Mouse (Mus musculus): ENCODE data around the gene Pip5k1c.

The Pip5k1c gene

GRCm38 (mm10) chr10:81302781-81303218, 10.0 kb downstream of the Pip5k1c start:
- no peak for DNase-seq (ENCODE audit: low spot score)

DNA sequence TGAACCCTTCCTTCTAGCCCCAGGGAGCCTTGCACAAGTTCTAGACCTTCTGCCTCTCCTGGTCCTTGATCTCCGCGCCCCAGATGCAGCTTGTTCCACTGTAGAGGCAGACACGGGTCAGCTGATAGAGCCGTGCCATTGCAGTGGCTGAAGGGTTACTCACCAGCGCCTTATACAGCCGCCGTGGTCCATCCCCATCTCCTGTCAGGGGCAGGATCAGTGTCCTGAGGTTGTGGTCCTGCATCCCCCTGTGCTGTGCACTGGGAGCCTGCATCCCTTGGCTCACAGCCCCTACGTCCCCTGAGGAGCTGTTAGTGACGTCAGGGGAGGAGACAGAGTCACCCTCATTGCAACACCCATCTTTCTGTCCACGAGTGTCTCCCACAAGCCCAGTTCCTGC, 10.5 kb downstream of the Pip5k1c start:
- DNase-seq (ENCODE audit: low spot score): no peak

- DNase-seq (ENCODE audit: low spot score): no peak
Observed at GRCm38 (mm10) chr10:81303761-81304160, 11.0 kb downstream of the Pip5k1c start.

DNA sequence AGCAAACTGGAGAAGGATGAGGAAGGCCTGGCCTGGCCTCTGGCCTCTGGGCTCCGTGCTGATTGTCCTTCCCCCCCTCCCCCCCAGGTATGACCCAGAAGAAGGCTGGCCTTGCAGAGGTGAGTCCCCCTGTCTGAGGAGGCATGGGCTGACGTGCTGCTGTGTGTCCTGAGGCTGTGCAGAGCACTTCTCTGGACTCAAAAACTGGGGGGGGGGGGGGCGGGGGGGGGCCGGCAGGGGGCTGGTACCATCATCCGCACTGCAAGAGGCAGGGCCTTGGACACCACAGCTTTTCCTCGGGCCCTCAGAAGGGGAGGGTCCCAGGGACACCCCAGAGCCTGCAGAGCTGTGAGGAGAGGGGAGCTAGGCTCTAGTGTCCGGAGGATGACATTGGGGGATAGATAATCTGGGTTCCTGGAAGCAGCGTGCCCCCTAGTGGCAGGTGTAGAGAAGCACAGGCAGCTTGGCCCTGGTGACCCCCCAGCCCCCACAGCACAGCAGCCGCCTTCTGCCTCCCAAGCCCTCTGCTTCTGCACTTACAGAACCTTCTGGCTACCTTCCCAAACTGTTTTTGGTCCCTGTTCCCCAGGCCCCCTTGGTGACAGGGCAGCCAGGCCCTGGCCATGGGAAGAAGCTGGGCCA, 12.0 kb downstream of the Pip5k1c start:
- DNase-seq (ENCODE audit: low spot score): peak; percentile 41

- DNase-seq (ENCODE audit: low spot score): no peak
Observed at GRCm38 (mm10) chr10:81305663-81306062, 12.9 kb downstream of the Pip5k1c start.

DNA sequence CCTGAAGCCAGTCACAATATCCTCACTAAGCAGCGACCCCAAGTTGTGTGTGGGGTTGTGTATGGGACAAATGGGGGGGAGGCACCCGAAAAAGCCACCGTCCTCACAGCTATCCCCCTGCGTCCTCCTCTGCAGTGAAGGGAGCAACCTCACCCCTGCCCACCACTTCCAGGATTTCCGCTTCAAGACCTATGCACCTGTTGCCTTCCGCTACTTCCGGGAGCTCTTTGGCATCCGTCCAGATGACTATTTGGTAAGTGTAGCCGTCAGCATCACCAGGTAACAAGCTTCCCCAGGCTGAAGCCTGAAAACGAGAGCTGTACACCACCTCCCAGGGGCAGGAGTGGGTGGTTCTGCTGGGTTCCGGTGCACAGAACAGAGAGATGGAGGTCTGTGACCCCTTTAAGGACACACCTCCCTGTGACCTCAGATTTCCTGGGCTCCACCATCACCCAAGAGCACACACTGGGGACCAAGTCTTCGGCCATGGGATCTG, 13.5 kb downstream of the Pip5k1c start:
- no peak for DNase-seq (ENCODE audit: low spot score)

DNA sequence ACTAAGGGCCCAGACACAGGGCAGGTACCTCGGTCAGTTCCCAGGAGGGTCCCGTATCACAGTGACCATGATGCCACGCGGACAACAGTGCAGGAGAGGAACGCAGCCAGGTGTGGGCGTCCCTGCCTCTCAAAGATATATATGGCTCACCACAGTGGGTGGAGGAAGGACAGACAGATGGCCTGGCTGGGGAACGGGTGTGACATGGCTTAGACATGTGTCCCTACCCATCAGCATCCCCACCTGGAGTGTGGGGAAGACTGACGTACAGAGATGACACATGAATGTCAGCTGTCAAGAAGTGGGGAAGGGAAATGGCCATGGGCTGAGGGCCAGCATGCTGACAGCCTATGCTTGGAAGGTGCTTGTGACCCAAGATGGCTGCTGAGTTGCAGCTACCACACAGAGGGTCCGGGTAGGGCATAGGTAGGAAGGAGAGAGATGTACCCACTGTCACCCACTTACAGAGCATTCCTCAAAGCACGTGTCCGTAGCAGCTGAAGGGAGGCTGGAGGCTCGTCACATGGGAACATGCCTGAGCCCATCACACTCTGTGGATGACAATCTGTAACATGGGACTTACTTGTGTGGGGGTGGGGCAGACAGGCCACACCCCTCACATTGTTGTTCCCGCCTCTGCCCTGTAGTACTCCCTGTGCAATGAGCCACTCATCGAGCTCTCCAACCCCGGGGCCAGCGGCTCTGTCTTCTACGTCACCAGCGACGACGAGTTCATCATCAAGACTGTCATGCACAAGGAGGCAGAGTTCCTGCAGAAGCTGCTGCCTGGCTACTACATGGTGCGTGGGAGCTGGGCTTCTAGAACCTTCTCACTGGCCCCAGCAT, 14.3 kb downstream of the Pip5k1c start:
- DNase-seq (ENCODE audit: low spot score): no peak

- no peak for DNase-seq (ENCODE audit: low spot score)
Observed at GRCm38 (mm10) chr10:81309571-81309970, 16.8 kb downstream of the Pip5k1c start.

DNA sequence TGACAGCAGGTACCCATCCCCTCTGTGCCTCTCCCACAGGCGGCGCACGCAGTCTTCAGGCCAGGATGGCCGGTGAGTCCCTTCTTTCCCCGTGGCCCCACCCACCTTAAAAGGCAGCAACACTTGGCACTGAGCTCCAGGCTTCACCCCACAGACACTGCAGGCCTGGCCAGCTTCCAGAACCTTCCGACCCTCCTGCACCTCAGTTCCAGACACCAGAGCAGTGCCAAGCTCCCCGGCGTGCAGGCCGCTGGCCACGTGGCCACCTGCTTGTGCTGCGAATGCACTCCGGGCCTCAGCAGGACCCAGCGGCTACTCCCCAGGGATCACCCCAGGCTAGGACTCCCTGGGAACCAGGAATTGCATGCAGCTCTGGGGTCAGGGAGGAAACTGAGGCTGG, 20.8 kb downstream of the Pip5k1c start:
- no peak for DNase-seq (ENCODE audit: low spot score)

DNA sequence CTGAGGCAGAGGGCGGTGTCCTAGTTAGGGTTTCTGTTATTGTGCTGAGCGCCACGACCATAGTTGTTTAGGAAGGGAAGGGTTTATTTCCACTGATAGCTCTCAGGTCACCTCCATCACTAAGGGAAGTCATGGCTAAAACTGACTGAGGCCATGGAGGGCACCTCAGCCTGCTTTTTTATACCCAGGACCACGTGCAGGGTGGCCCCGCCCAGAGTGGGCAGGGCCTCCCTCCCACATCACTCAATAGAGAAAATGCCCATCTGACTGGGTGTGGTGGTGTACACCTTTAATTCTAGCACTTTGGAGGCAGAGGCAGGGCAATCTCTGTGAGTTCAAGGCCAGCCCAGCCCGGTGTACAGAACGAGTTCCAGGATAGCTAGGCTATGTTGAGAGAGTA, 21.4 kb downstream of the Pip5k1c start:
- no peak for DNase-seq (ENCODE audit: low spot score)

- DNase-seq (ENCODE audit: low spot score): no peak
Observed at GRCm38 (mm10) chr10:81315587-81315986, 22.8 kb downstream of the Pip5k1c start.

GRCm38 (mm10) chr10:81316338-81317060, 23.7 kb downstream of the Pip5k1c start:
- no peak for DNase-seq (ENCODE audit: low spot score)

- DNase-seq (ENCODE audit: low spot score): no peak
Observed at GRCm38 (mm10) chr10:81317273-81317672, 24.5 kb downstream of the Pip5k1c start.

DNA sequence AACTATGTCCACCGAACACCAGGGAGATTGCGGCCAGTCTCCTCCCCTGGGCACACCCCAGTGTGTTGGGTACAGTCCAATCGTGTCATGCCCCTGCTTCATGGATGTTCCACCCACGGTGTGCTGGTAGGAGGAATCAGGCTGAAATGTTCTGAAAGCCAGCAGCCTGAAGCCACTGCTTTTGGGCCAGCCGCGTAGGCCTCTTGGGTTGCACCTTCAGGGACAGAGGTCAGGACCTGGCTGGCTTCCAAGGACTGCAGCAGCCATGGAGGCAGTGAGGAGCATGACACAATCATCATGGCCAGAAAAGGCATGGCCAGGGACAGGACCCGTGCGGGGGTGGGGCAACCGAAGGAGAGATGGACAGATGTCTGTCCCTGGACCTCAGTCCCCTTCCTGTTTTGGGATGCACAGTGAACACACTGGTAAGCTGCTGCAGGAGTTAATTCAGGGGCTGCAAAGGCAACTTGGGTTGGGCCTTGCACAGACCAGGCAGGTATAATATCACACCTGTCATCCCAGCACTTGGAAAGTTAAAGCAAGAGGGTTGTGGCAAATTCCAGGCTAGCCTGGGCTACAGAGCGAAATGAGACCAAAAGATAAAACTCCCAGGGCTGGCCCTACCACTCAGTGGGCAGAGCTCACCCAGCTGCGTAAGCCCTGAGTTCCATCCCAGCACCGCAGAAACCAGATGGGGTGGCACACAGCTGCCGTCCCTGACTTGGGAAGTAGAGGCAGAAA, 26.0 kb downstream of the Pip5k1c start:
- peak; percentile 93 for DNase-seq (ENCODE audit: low spot score)

DNA sequence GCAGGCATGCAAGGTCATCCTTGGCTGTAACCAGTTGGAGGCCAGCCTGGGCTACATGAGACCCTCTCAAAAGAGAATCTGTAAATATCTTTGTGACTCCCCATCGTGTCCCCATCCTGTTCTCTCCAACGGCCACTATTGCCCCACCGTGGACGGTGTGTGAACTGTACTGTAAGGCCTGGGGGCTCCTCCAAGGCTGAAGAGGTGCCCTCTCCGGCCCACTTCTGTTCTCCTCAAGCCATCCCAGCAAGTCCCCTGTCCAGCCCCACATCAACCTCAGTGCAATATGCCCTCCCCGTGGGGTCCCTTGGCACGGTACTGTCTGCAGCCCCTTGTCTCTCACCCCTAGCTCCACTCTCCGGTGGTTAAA, 26.6 kb downstream of the Pip5k1c start:
- peak; percentile 32 for DNase-seq (ENCODE audit: low spot score)

- peak; percentile 43 for DNase-seq (ENCODE audit: low spot score)
Observed at GRCm38 (mm10) chr10:81319741-81320549, 27.2 kb downstream of the Pip5k1c start.

- DNase-seq (ENCODE audit: low spot score): peak; percentile 100
Observed at GRCm38 (mm10) chr10:81320550-81321347, 28.0 kb downstream of the Pip5k1c start, which contains the start of gene Cactin. TSS of gene Cactin (plus strand) at chr10:81321103.

GRCm38 (mm10) chr10:81321436-81321835, 28.7 kb downstream of the Pip5k1c start:
- peak; percentile 51 for DNase-seq (ENCODE audit: low spot score)

DNA sequence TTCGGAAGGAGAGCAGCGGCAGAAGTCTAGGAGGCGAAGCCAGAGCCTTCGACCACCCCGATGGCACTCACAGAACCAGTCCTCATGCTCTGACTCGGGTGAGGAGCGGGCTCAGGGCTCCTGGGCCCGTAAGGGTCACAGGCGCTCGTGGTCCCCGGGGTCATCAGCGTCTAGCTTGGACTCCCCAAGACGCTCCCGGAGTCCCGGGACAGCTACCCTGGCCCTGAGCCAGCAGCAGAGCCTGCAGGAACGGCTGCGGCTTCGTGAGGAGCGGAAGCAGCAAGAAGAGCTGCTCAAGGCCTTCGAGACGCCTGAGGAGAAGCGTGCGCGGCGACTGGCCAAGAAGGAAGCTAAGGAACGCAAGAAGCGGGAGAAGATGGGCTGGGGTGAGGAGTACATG, 29.7 kb downstream of the Pip5k1c start:
- DNase-seq (ENCODE audit: low spot score): no peak

- no peak for DNase-seq (ENCODE audit: low spot score)
Observed at GRCm38 (mm10) chr10:81323141-81323775, 30.5 kb downstream of the Pip5k1c start.

Data from adipocyte (in vitro differentiated cells).